In genomic region chr5:23599171-23599570, GRCm38 (mm10) we compare ENCODE assay signal across 17 mouse cellular contexts.
DNase-seq lines count a peak whose midpoint lies in the region; ATAC-seq and TF ChIP-seq lines count a peak whose summit lies in the region.
"Had no signal": no experiment of that assay in that cellular context is flagged by ENCODE, and none has a peak within 500 bp of the region (broad histone marks: within the 10 kb centered on the region; RNA-seq: fewer than 3 reads in every experiment).

No protein-coding gene starts in this region.

- 46% methylated on average over 3 of the region's 3 CpGs for WGBS in kidney, embryonic 16.5 days
- WGBS in heart, embryonic 16.5 days, result 42% methylated on average over 3 of the region's 3 CpGs
- 42% methylated on average over 3 of the region's 3 CpGs for WGBS in forebrain, postnatal 0 days

- H3K4me2 ChIP-seq in kidney, embryonic 16.5 days (replicated peaks; ENCODE audit: low read depth, low read length), result no peak overlapping the region
- no peak overlapping the region for H3K4me2 ChIP-seq in heart, embryonic 16.5 days (ENCODE audit: low read depth, low read length)
- H3K4me2 ChIP-seq in forebrain, postnatal 0 days (ENCODE audit: low read depth), result no peak overlapping the region
- H3K4me2 ChIP-seq: forebrain, embryonic 15.5 days; limb, embryonic 15.5 days; midbrain, embryonic 13.5 days; neural tube, embryonic 15.5 days had no signal

- H3K27me3 ChIP-seq in kidney, embryonic 16.5 days (ENCODE audit: insufficient read depth, low read length), result no peaks in the 10 kb centered on the region
- H3K27me3 ChIP-seq in heart, embryonic 16.5 days (ENCODE audit: control insufficient read depth, insufficient read depth, low read length), result no peaks in the 10 kb centered on the region
- H3K27me3 ChIP-seq in forebrain, postnatal 0 days (ENCODE audit: insufficient read depth, low read length), result no peaks in the 10 kb centered on the region
- H3K27me3 ChIP-seq: forebrain, embryonic 15.5 days; limb, embryonic 15.5 days; midbrain, embryonic 13.5 days; neural tube, embryonic 15.5 days had no signal

- H3K4me3 ChIP-seq in kidney, embryonic 16.5 days (ENCODE audit: low read length), result no peak overlapping the region
- H3K4me3 ChIP-seq in heart, embryonic 16.5 days (ENCODE audit: low read length), result no peak overlapping the region
- H3K4me3 ChIP-seq in forebrain, postnatal 0 days (ENCODE audit: low read depth, low read length), result no peak overlapping the region
- H3K4me3 ChIP-seq: embryonic facial prominence, embryonic 10.5 days; erythroblast, embryonic 14.5 days; forebrain, embryonic 15.5 days; limb, embryonic 15.5 days; midbrain, embryonic 13.5 days; neural tube, embryonic 15.5 days had no signal

- 0 out of 2 replicates have a peak, but pooled peaks cover 3% of the 10 kb centered on the region for H3K36me3 ChIP-seq in kidney, embryonic 16.5 days (ENCODE audit: insufficient read depth, low read length)
- H3K36me3 ChIP-seq in heart, embryonic 16.5 days (ENCODE audit: control insufficient read depth, insufficient read depth), result peaks cover 3% of the 10 kb centered on the region; the same call in 1 of the 2 replicates
- no peaks in the 10 kb centered on the region for H3K36me3 ChIP-seq in forebrain, postnatal 0 days (ENCODE audit: insufficient read depth)
- H3K36me3 ChIP-seq: forebrain, embryonic 15.5 days; midbrain, embryonic 13.5 days; neural tube, embryonic 15.5 days had no signal

- ATAC-seq in kidney, embryonic 16.5 days (ENCODE audit: low FRiP score, low TSS enrichment), result no peak
- ATAC-seq in heart, embryonic 16.5 days (replicated peaks; ENCODE audit: extremely low read depth, insufficient read depth, low FRiP score), result no peak
- no peak for ATAC-seq in forebrain, postnatal 0 days
- ATAC-seq: intestine, postnatal 0 days; liver, postnatal 0 days had no signal

- H3K27ac ChIP-seq in kidney, embryonic 16.5 days (ENCODE audit: low read length), result no peak overlapping the region
- H3K27ac ChIP-seq in heart, embryonic 16.5 days (ENCODE audit: low read length), result 0 out of 2 replicates have a peak overlapping the region, but pooled peaks have one; percentile 5
- H3K27ac ChIP-seq in forebrain, postnatal 0 days (ENCODE audit: low read depth, low read length), result no peak overlapping the region
- H3K27ac ChIP-seq: embryonic facial prominence, embryonic 10.5 days; limb, embryonic 15.5 days; neural tube, embryonic 15.5 days had no signal

- no peak for TF ChIP-seq CTCF in forebrain, postnatal 0 days (IDR thresholded peaks at IDR 0.05; ENCODE audit: low read depth)

- DNase-seq in heart, adult 11 months, result peak; percentile 66
- DNase-seq in heart, postnatal 25 days (ENCODE audit: low spot score), result no peak
- DNase-seq in kidney, adult 8-10 months, result peak; percentile 26 to 67
- DNase-seq in adipocyte (ENCODE audit: low spot score), result peak; percentile 75
- DNase-seq in forebrain, postnatal 0 days, result no peak
- no peak for DNase-seq in natural killer cell, adult 2 months (ENCODE audit: low spot score in 2 of 2)
- DNase-seq: liver, postnatal 0 days; thymus, adult 18-20 months had no signal

- H3K4me1 ChIP-seq in kidney, embryonic 16.5 days (ENCODE audit: insufficient read depth, low read length), result peaks cover 26% of the 10 kb centered on the region
- H3K4me1 ChIP-seq in heart, embryonic 16.5 days (ENCODE audit: control insufficient read depth, insufficient read depth, low read length), result peaks cover 23% of the 10 kb centered on the region
- H3K4me1 ChIP-seq in forebrain, postnatal 0 days (ENCODE audit: insufficient read depth), result no peaks in the 10 kb centered on the region

- no peak overlapping the region for H3K9ac ChIP-seq in kidney, embryonic 16.5 days (replicated peaks; ENCODE audit: low read length)
- no peak overlapping the region for H3K9ac ChIP-seq in heart, embryonic 16.5 days (ENCODE audit: low read length)
- H3K9ac ChIP-seq in forebrain, postnatal 0 days, result no peak overlapping the region
- H3K9ac ChIP-seq: forebrain, embryonic 15.5 days; limb, embryonic 15.5 days; liver, postnatal 0 days; midbrain, embryonic 13.5 days; neural tube, embryonic 15.5 days had no signal

- no peaks in the 10 kb centered on the region for H3K9me3 ChIP-seq in kidney, embryonic 16.5 days (ENCODE audit: low read length)
- no peaks in the 10 kb centered on the region for H3K9me3 ChIP-seq in heart, embryonic 16.5 days (replicated peaks; ENCODE audit: control insufficient read depth, low read length)
- H3K9me3 ChIP-seq in forebrain, postnatal 0 days (ENCODE audit: low read length), result no peaks in the 10 kb centered on the region
- H3K9me3 ChIP-seq: embryonic facial prominence, embryonic 10.5 days; forebrain, embryonic 15.5 days; limb, embryonic 15.5 days; midbrain, embryonic 13.5 days; neural tube, embryonic 15.5 days had no signal

- intact Hi-C loops in heart, postnatal 25 days (cut with DNase I), result no loop called here

Comparison
In these comparisons a context has a peak if more than half of its experiments do, and no peak if none do; other contexts are left out.
1. DNase-seq: peak in heart, adult 11 months (single experiment), kidney, adult 8-10 months (2 of 2) and adipocyte (single experiment); none in heart, postnatal 25 days (single experiment), forebrain, postnatal 0 days (single experiment) and natural killer cell, adult 2 months (0 of 2).